Mouse (Mus musculus) lung, adult 2 months (tissue): ENCODE results near the gene Isca1.

Source experiments
- CTCF ChIP-seq: fragments of 200-500 bp; IDR thresholded peaks from 2 replicates; pipeline ENCODE4 v1.5.1; 2011; ENCODE audit warnings: mild to moderate bottlenecking, low read length, control low read depth; ENCODE audit not compliant: insufficient read depth
- POLR2A ChIP-seq: fragments of 200-500 bp; IDR thresholded peaks from 2 replicates; pipeline ENCODE4 v1.6.1; 2011; ENCODE audit warnings: low read depth, mild to moderate bottlenecking, control low read depth, low read length, borderline replicate concordance; ENCODE audit errors: extremely low read depth

GRCm38 (mm10) chr13:59775168-59775567 lies 5.6 kb upstream of the Isca1 start:
- no peak for TF ChIP-seq POLR2A
- TF ChIP-seq CTCF = no peak
